Mouse (Mus musculus): Measurements from ENCODE around the gene Tmc6.

The Tmc6 gene

GRCm38 (mm10) chr11:117781199-117781821 lies 688 bp downstream of the Tmc6 start:
- DNase-seq (ENCODE audit: low spot score in 2 of 2): no peak

GRCm38 (mm10) chr11:117780582-117781111 lies 1.4 kb downstream of the Tmc6 start:
- no peak for DNase-seq (ENCODE audit: low spot score in 2 of 2)

DNA sequence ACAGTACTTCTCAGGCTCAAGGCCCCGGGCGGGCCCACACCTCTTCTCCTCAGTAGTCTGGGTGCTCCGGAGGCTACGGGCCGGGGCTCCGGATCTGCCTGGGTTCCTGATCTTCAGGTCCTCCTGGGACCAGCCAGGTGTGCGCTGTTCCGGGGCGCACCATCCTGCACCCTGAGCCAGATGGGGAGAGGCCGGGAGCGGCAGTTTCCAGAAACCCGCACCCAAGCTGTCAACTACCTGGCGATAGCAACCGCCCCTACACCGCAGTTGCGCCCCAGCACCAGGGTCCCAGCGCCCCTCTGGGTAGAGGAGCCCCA lies 1.8 kb downstream of the Tmc6 start:
- no peak for DNase-seq (ENCODE audit: low spot score in 2 of 2)

GRCm38 (mm10) chr11:117779434-117780198 lies 2.4 kb downstream of the Tmc6 start:
- no peak for DNase-seq (ENCODE audit: low spot score in 2 of 2)

- DNase-seq (ENCODE audit: low spot score in 2 of 2): no peak
Observed at GRCm38 (mm10) chr11:117778851-117779433, 3.1 kb downstream of the Tmc6 start.

DNA sequence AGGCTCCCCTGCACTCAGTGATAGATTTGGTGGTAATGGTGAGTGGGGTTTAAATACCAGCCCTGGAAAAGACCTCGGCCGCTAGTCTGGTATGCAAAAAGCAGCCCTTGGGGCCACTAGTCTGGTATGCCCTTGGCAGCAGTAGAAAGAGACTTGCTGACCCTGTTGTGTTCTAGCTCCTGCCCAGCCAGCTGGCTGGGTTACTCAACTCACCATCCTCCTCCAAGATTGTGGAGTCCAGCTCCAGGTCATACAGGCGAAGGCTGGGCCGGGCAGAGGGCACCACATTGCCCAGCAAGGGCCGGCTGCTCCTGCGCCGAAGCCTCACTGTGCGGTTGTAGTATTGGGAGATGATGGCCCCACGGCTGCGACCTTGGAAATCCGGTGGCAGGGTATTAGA lies 4.0 kb downstream of the Tmc6 start:
- DNase-seq (ENCODE audit: low spot score in 2 of 2): no peak

GRCm38 (mm10) chr11:117777111-117777510 lies 4.9 kb downstream of the Tmc6 start:
- no peak for DNase-seq (ENCODE audit: low spot score in 2 of 2)

DNA sequence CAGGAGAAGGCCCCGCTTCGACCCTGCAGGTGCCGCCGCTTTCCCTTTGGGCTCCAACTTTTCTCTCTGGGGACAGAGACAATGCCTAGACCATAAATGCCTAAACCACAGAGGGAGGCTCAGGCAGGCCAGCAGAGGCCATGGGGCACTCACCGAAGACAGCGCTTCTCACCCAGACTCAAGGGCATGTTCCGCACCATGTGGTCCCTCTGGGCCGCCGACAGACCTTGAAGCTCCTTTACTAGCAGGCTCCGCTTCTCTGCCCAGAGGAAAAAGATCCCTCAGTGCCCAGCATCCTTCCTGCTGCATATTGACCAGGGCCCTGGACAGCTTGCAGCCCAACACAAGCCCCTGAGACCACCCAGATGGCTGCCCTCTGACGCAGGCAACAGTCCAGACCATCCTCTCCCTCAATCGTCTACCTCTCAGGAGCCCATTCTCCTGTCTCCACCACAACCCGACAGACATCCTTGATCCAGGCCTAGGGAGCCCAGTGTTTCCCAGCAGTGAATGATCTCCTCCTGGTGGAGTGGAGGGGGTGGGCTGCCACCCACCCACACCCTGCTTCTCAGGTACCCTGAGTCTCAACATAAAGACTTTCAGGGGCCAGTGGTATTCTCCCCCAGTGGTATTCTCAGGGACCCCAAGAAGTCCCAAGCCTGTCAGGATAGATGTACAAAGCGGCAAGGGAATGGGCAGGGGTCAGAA lies 5.8 kb downstream of the Tmc6 start:
- no peak for DNase-seq (ENCODE audit: low spot score in 2 of 2)

DNA sequence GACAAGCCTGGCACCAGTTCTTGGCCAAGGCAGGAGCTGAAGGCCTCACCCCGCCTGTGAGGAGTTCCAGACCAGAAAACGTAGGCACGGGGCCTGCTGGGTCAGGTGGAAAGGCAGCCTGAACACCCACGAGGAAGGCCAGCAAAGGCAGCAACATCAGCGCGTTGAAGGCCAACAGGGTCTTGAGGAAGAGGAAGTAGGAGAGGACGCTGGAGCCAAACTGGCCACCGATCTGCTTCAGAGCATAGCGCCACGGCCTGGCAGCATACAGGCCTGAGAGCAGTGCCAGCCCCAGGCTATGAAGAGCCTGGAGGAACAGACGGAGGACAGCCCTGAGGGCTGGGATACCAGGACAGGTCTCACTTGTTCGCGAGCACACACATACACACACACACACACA lies 6.5 kb downstream of the Tmc6 start:
- DNase-seq (ENCODE audit: low spot score in 2 of 2): no peak

DNA sequence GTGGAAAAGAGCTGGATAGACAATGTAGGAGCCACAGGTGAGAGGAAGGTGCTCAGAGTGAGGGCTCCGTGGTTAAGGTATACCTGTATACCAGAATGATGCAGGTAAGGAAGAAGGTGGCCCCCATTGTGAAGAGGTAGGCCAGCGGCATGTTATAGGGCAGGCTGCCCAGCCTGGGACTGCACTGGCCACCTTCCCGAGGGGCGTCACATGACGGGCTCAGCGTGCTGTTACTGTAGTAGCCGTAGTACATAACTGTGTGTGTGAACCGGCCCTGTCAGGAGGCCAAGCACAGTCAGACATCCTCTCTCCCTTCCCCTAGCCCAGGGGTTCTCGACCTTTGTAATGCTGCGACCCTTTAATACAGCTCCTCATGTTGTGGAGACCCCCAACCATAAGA lies 7.1 kb downstream of the Tmc6 start:
- DNase-seq (ENCODE audit: low spot score in 2 of 2): no peak

- no peak for DNase-seq (ENCODE audit: low spot score in 2 of 2)
Observed at GRCm38 (mm10) chr11:117772352-117772751, 9.6 kb downstream of the Tmc6 start.

DNA sequence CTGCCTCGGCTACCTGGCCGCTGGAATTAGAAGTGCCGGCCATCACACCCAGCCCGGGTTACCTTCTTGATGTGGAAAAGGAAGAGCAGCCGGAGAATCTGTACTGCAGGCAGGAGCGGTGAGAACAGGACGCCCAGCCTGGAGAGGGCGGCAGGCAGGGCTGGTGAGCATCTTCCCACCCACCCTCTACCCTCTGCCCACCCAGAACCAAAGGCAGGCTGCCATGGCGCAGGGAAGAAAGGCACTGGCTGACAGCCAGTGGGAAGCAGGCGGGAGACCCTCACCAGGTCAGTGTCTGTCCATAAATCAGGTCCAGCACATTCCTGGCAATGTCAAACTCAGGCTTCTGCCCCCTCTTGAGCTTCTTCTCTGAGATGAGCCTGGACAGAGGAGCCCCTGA lies 11.6 kb downstream of the Tmc6 start:
- no peak for DNase-seq (ENCODE audit: low spot score in 2 of 2)

DNA sequence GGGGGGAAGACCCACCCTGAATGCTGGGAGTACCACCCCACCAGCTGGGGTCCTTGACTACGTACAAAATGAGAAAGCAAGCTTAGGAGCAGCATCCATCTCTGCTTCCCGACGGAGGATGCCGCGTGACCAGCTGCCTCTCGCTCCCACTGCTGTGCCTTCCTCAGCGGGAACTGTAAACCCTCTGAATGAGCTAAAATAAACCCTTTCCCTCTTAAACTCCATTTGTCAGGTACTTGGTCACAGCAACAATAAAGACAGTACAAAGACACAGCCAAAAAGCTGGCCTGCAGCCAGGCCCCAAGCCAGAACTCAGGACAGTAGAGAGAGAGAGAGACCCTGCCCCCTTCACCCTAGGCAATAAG lies 12.3 kb downstream of the Tmc6 start:
- no peak for DNase-seq (ENCODE audit: low spot score in 2 of 2)

- no peak for DNase-seq (ENCODE audit: low spot score in 2 of 2)
Observed at GRCm38 (mm10) chr11:117768725-117769682, 13.0 kb downstream of the Tmc6 start.

DNA sequence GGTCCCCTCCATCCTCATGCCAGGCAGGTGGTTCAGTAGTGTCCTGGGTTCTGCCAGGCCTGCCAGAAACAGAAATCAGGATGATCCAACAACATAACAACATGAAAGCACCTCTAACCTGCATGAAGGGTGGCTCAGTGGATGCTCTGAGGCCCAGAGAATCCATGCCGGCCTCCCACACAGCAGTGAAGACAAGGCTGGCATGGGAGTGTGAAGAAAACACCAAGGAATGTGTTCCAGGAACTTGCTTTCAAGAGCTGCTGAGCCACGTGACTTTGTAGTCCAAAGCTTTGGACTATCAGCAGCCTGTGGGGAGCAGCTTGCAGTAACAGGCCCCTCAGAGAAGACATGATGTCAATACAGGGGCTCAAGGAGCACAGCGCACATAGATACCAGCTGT lies 15.7 kb downstream of the Tmc6 start:
- DNase-seq (ENCODE audit: low spot score in 2 of 2): no peak

DNA sequence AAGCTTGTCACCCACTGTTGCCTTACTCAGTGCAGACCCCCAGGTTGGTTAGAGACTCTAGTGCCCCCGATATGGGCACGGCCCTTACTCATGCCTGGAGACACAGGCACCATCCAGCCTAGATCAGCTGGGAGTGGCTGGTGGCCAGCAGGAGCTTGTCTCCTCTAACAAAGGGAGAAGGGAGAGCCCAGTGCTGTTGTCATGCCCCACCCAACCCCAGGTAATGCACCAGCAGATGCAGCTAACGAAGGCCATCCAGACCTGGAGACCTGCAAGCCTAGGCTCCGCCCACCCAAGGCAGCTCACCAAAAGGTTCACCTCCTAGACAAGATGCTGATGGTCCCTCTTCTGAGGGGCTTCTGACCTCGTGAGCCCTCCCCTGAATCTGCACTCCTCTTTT lies 16.6 kb downstream of the Tmc6 start:
- DNase-seq (ENCODE audit: low spot score in 2 of 2): no peak

GRCm38 (mm10) chr11:117764319-117764718 lies 17.7 kb downstream of the Tmc6 start:
- no peak for DNase-seq (ENCODE audit: low spot score in 2 of 2)

- no peak for DNase-seq (ENCODE audit: low spot score in 2 of 2)
Observed at GRCm38 (mm10) chr11:117762246-117762645, 19.8 kb downstream of the Tmc6 start.

DNA sequence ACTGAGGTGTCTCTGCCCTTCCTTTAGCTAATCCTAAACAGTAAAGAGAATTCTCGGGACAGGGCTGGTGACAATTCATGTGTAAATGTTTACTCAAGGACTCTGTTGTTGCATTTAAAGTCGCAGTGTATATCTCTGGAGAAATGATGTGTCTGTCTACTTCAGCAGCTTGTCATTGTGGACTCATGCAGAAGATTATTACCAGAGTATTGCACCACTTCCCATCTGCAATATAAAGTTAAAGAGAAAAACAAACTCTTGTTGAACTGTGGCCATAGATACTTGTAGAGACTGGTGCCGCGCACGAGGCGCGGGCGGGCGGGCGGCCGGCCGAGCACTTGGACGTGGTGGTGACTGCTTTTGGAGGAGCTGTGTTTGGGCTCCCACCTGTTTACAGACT lies 20.2 kb downstream of the Tmc6 start:
- DNase-seq (ENCODE audit: low spot score in 2 of 2): no peak

DNA sequence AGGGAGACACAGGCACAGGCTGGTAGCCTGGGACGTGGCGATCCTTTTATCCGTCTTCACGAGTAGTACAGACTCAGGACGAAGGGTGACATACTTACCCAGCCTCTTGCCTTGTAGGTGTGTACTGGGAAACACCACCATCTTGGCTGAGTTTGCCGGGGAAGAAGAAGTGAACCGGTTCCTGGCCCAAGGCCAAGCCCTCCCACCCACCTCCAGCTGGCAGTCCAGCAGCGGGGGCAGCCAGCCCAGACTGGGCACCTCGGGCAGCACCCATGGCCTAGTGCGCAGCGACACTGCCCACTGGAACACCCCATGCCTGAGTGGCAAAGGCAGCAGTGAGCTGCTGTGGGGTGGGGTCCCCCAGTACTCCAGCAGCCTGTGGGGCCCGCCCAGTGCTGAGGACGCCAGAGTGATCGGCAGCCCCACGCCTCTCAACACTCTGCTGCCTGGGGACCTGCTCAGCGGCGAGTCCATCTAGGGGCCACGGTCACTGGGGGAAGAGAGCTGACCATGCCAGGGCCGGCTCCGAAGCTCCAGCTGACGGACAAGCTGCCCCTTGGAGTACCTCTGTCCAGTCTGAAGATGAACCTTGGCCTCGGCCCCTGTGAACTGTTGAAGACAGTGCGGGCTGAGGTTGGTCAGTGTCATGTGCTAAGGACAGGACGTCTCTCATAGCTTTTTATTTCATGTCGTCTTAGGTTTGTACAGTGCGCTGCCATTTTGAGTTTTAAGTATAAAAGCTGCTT lies 21.5 kb downstream of the Tmc6 start:
- no peak for DNase-seq (ENCODE audit: low spot score in 2 of 2)

DNA sequence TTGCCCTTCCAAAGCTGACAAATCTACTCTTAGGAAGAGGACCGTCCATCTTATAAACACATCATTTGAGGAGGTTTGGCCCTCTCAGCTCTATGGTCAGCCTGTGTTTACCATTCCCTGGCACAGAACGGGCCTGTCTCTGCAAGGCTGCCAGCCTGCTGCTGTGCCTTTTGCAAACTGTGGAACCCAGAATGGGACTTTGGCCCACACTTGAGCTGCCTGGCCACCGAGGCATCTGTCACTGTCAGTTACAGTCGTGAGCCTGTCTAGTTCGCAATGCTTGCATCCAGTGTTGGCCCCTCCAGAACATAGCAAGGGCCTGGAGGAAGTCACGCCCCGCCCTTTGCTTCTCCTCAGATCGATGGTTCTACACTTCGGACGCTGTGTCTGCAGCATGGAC lies 22.7 kb downstream of the Tmc6 start:
- no peak for DNase-seq (ENCODE audit: low spot score in 2 of 2)
